Mouse (Mus musculus) natural killer cell, adult 2 months (primary cell): ENCODE measurements at regions not wholly inside any gene's neighbourhood (a gene's known extent, or its start where the extent isn't known, plus 50 kb on each side); places are given as distances from the start of the nearest gene placed in this dataset.

ENCODE experiments used
- DNase-seq, 2 experiments: peaks; one replicate each; pipeline ENCODE4 v3.0.0; 2022; ENCODE audit warnings: low spot score in 2 of 2

GRCm38 (mm10) chr13:54285968-54286367, 85.2 kb upstream of the Cplx2 start:
- DNase-seq: no peak

- no peak for DNase-seq
These were observed 84.5 kb upstream of the Cplx2 start for GRCm38 (mm10) chr13:54286616-54287015.

DNA sequence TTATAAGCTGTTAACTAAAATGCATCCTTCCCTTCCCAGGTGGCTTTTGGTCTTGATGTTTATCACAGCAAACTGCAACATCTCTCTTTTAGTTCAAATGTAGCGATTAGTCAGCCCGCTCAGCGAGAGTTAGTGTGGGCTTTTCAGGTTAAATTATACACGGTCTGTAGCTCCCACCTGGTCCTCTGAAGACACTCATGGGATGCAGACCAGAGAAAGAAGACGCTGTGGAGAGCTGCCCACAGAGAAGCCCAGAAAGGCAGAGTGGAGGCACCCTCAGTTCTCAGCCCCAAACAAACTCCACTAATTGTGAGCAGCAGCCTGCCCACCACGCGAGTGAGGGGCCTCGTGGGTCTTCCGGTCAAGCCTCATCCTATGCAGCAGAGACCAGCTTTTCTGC, 81.1 kb upstream of the Cplx2 start:
- no peak for DNase-seq

DNA sequence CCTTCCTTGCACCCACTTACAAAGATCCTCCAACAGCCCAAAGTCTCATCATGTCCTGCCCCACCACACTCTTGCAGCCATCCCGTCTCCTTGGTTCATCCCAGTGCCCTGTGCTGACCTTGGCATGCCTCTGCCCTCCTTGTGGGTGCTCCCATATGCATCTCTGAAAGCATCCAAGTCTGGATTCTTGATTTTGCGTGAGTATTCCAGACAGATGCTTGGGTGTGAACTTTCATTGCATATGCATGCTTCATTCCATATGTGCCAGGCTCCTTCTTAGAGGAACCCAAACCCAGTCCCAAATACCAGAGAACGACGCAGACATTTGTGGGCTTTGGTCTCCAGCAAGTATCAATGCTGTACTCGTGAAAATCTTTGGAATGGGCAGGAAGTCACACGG, 78.8 kb upstream of the Cplx2 start:
- no peak for DNase-seq

DNA sequence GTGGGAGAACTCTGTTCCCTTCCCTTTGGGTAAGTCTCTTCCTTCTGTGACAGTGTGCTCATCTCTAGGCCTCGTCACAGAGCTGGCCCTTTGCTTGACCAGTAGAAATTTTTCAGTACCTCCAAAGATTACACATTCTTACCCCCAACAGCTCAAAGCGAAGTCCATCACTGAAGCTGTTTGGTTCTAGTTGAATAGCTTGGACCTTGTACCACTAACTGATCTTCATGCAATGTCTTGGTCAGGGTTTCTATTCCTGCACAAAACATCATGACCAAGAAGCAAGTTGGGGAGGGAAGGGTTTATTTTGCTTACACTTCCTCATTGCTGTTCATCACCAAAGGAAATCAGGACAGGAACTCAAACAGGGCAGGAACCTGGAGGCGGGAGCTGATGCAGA, 78.1 kb upstream of the Cplx2 start:
- no peak for DNase-seq

- no peak for DNase-seq
These were observed 75.5 kb upstream of the Cplx2 start for GRCm38 (mm10) chr13:54295475-54296259.

- no peak for DNase-seq
These were observed 74.9 kb upstream of the Cplx2 start for GRCm38 (mm10) chr13:54296260-54296555.

- no peak for DNase-seq
These were observed 72.3 kb upstream of the Cplx2 start for GRCm38 (mm10) chr13:54298851-54299250.

- DNase-seq: no peak
These were observed 71.9 kb upstream of the Cplx2 start for GRCm38 (mm10) chr13:54299295-54299694.

GRCm38 (mm10) chr13:54301110-54301509, 70.0 kb upstream of the Cplx2 start:
- no peak for DNase-seq

- no peak for DNase-seq
These were observed 69.5 kb upstream of the Cplx2 start for GRCm38 (mm10) chr13:54301677-54302076.

GRCm38 (mm10) chr13:54302351-54303070, 68.6 kb upstream of the Cplx2 start:
- DNase-seq: no peak

DNA sequence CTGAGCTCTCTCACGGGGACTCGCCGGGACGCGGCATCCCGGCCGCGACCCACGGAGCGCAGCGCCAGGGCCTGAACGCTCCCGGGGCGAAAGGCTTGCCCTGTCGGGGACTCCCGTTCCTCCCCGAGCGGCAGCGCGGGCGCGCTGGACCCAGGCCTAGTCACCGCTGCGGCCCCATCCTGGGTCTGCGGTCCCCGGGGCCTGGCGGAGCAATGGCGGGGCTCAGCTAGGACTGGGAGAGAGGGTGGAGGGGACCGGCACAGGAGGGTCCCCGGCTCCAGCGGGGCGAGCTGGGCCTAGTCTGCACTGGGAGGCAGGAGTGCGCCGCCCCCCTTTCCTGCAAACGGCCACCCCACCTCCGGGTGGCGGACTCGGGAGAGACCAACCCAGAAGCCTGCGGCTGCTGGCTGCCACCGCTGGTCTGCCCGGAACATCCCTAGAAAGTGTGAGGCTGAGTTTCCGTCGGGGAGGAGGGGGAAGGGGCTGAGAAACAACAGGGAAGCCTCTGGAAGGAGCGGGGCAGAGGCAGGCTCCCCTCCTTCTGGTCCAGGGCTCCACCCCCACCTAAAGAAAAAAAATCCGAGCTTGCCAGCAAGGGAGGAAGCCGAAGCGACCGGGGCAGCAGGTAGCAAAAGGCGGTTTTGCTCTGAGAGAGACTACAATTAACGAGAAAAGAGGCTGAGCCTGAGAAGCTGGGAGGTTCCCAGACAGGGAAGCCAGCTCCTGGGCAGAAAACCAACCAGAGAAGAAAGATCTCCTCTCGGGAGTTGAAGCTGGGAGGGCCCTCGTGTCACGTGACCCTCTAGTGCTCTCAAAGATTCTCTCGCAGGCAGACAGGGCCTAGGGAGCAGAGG, 67.9 kb upstream of the Cplx2 start:
- DNase-seq: peak; percentile 15 to 37

- no peak for DNase-seq
These were observed 66.9 kb upstream of the Cplx2 start for GRCm38 (mm10) chr13:54304251-54304650.

DNA sequence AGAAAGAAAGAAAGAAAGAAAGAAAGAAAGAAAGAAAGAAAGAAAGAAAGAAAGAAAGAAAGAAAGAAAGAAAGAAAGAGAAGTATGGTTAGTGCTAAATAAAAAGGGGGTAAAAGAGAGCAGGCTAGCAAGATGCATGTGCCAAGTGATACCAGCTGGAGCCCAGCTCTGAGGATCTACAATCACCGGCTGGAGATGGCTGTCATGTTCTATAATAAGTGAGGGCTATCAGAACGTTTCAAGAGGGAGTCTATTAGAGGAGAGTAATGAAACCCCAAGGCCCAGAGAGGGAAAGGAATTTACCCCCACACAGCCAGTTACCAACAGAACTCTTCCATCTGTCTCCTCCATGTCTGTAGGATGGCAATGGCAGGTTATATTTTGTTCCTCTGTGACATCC, 62.6 kb upstream of the Cplx2 start:
- no peak for DNase-seq

DNA sequence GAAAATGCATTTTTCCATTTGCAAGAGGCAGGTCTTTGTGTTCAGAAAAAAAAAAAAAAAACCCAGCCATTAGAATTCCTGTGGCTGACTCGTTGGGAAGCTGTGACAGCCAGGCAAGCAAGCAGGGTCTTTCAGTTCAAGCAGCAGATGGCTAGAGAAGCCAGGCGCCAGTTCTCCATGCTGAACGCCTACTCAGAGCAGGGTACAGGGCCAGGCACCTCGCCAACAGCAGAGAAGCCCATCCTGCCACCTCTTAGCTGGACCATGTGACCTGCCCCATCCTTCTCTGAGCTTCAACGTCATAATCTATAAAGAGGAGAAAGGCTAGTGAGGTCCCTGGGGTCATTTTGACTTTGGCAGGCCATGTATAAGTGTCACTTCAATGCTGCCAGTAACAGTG, 61.8 kb upstream of the Cplx2 start:
- DNase-seq: no peak

DNA sequence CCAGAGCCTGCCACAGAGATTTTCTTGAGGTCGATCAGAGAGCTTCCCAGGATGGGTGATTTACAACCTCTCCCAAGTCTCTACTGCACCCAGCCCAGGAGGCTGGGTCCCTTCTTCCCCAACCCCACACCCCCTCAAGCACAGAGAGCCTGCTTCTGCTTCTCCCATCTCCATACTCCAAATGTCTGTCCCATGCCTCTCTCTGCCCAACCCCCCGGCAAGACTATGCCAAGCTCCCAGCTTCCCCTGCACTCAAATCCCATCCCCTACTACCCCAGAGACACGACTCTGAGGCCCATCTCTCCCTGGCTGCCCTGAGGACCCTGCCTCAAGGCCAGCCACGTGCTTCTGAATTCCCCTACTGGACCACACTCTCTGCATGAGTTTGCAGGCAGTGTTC, 61.0 kb upstream of the Cplx2 start:
- no peak for DNase-seq

DNA sequence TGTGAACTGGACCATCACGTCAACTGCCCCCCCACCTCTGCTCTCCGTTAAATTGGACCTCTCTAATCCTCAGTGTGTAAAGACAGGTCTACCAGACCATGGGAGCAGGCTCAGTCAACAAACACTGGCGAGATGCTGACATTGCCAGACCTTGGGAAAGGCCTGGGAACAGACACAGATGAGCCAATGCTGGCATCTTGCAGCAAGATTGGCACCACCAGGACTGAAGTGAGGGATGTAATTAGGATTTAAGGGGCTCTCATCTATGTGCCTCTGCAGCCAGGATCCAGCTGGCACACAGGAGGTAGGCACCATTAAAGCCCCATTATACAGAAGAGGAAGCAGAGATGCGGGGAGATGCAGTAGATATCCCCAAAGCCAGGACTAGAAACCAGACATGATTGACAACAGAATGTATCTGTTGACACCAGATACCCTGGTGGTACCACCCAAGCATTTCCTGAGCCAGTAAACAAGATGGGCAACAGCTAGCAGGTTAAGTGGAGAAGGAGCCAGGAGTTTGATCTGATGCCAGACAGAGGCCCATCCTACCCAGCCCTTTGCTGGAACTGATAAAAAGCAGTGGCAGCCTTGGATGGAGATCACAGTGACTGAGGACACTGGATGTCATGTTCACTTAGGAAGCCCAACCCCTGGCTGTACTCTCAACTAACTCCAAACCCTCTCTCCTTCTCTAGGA, 59.7 kb upstream of the Cplx2 start:
- DNase-seq: no peak

DNA sequence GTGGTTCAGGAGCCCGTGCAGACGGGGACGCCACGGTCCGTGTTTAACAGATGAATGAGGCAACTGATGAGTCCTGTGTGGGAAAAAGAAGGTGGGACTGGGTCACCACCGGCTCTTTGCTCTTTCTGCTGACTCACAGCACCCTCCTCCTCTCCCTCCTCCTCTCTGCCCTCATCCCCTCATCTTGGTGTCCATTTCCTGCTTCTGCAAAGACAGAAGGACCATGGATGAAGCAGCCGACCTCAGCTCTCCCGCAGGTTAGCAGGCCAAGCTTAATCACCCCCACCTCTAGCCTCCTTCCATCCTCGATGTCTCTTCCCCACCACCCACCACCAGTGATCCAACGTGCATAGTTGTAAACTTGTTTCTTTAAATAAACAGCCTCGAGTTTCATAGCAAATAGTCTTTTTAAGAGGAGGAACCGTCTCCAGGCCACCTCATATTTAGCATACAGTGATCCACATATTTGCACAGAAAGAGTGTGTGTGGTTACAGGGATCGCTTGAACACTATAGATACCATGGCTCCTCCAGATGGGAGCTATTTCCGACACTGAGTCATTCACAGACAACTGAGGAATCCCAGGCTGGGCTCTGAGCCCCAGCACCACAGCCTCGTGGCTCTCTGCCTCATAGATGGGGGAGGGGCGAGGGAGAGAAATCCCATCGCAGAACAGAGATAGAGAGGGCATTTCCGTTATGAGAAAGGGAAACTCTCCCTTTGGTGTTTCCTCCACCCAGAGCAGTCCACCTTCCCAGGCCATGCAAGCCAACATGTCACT, 58.6 kb upstream of the Cplx2 start:
- no peak for DNase-seq

DNA sequence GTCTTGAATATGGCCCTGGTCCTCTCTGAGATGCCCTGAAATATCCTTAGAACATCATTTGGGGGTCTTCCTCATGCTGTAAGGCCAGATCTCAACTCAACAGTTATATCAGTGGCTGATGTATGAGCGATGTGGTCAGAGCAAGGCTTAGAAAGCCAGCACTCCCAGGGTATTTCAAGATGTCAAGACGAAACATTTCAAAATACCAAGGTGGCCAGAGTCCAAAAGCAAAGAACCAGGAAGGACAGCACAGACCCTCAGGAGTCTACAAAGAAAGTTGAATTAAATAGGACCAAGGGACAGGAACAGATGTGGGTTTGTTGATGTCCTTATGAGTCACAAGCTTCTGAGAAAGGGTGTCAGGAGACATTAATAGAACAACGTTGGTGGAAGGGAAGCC, 55.8 kb upstream of the Cplx2 start:
- DNase-seq: no peak

DNA sequence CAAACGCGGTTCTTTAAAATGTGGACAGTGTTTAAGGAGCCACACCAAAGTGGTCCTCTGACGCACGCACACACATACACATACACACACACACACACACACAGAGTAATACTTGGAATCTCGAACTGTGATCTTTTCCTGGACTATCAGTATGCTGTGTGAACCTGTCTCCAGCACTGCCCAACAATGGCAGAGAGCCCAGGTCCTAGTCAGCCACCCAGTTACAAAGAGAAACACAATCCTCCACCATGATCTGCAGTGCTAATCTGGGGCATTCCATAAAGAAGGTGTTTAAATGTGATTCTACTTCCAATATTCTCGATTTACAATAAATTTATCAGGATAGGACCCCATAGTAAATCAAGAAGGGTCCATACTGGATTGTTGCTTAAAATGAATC, 54.2 kb upstream of the Cplx2 start:
- no peak for DNase-seq
